Mouse (Mus musculus) liver, postnatal 0 days (tissue): ENCODE data around the gene Sptan1. TPM values are rescaled to one million over a fixed set of nuclear protein-coding genes. Genes with fewer than 3 reads are reported as not detected.

Experiments
- ATAC-seq: fragments of 200-750 bp; cut with Nextera tagmentation; 2 replicates; pipeline ENCODE4 v1.8.0; 2017; ENCODE audit warnings: mild to moderate bottlenecking, moderate library complexity
- DNase-seq: peaks from one replicate; pipeline ENCODE4 v3.0.0-alpha.2; 2016
- H3K27ac ChIP-seq: fragments of 300-500 bp; sonication (generic); 2 replicates; pipeline ENCODE4 v1.5.1; 2014; ENCODE audit warnings: antibody characterized with exemption, moderate library complexity, mild to moderate bottlenecking, low read depth
- H3K27me3 ChIP-seq: fragments of 300-500 bp; sonication (generic); 2 replicates; pipeline ENCODE4 v1.6.1; 2014; ENCODE audit warnings: low read length, control low read depth, mixed read lengths; ENCODE audit not compliant: insufficient read depth
- H3K36me3 ChIP-seq: fragments of 300-500 bp; sonication (generic); replicated peaks from 2 replicates; pipeline ENCODE4 v1.6.1; 2014; ENCODE audit warnings: mild to moderate bottlenecking, control low read depth, low read length, moderate library complexity, mixed read lengths; ENCODE audit not compliant: insufficient read depth
- H3K4me1 ChIP-seq: fragments of 300-500 bp; sonication (generic); 2 replicates; pipeline ENCODE4 v1.6.1; 2014; ENCODE audit warnings: antibody characterized with exemption, mild to moderate bottlenecking, control low read depth; ENCODE audit not compliant: insufficient read depth
- H3K4me2 ChIP-seq: fragments of 300-500 bp; sonication (generic); 2 replicates; pipeline ENCODE4 v1.6.1; 2014; ENCODE audit warnings: low read depth, mild to moderate bottlenecking, low read length, moderate library complexity, mixed read lengths
- H3K4me3 ChIP-seq: fragments of 300-500 bp; sonication (generic); 2 replicates; pipeline ENCODE4 v1.5.1; 2014; ENCODE audit warnings: low read depth, low read length
- H3K9ac ChIP-seq: fragments of 300-500 bp; sonication (generic); replicated peaks from 2 replicates; pipeline ENCODE4 v1.6.1; 2014; ENCODE audit warnings: mild to moderate bottlenecking, moderate library complexity
- H3K9me3 ChIP-seq: fragments of 300-500 bp; sonication (generic); 2 replicates; pipeline ENCODE4 v1.6.1; 2016; ENCODE audit warnings: mild to moderate bottlenecking, control low read depth, low read length, mixed read lengths
- CTCF ChIP-seq: sonication (generic); IDR thresholded peaks from 2 replicates; pipeline ENCODE4 v1.5.1; 2016; ENCODE audit warnings: antibody characterized with exemption, low read depth
- EP300 ChIP-seq: IDR thresholded peaks from 2 replicates; pipeline ENCODE4 v1.6.1; 2016; ENCODE audit warnings: antibody characterized with exemption, low read depth, mild to moderate bottlenecking
- WGBS: fragments of 180-500 bp; shearing (Covaris S2); extraction: QIAGEN DNeasy Blood & Tissue Kit; methylation state at CpG from one replicate; pipeline ENCODE4 v1.1.7; 2014; ENCODE audit not compliant: insufficient replicate concordance; 5-methylcytosine and 5-hydroxymethylcytosine counted together
- polyA plus RNA-seq: library from polyadenylated mRNA; unstranded; fragments of >200 nt; fragmentation: Nextera tagmentation; extraction: Ambion mirVana; gene quantifications from 2 replicates; pipeline ENCODE4 v1.2.1, GENCODE M21; 2015

Sptan1 gene
- 14.9 and 17.2 TPM in 2 replicates for polyA plus RNA-seq

GRCm38 (mm10) chr2:29965250-29965843 is at the start of gene Sptan1:
Sptan1 (plus strand) TSS chr2:29965560.
- peak within 1 kb of the TSS; percentile 78 for H3K4me3 ChIP-seq
- peak within 1 kb of the TSS; percentile 92 for H3K9ac ChIP-seq
- peak within 1 kb of the TSS; percentile 77 for H3K4me2 ChIP-seq
- H3K27ac ChIP-seq = peak within 1 kb of the TSS; percentile 81
- ATAC-seq (peak; percentile 97), DNase-seq (peak; percentile 94)
- under 1% methylated on average over 73 of the region's 82 CpGs for WGBS
- H3K9me3 ChIP-seq = no peaks in the 10 kb centered on the region
- H3K4me1 ChIP-seq = peaks cover 14% of the 10 kb centered on the region
- H3K27me3 ChIP-seq = peaks cover 9% of the 10 kb centered on the region
- H3K36me3 ChIP-seq = no peaks in the 10 kb centered on the region
- no peak for TF ChIP-seq EP300
- no peak for TF ChIP-seq CTCF

DNA sequence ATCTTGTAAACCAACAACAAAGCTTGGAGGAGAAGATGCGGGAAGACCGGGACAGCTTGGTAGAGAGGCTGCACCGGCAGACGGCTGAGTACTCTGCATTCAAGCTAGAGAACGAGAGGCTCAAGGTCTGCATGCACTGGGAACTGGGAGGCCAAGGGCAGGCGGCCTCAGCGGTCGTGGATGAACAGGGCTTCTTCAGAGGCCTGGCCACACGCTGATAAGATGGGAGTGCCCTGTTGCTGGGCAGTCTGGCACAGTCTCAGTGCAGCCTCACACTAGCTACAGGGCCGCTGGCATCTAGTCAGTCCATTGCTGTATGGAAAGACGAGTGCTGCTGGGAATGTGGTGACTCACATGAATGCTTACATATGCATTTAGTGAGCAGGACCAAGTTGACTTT is 47.7 kb upstream of the Sptan1 start:
- H3K4me1 ChIP-seq = 0 out of 2 replicates have a peak, but pooled peaks cover 3% of the 10 kb centered on the region
- TF ChIP-seq CTCF (no peak), EP300 (no peak)
- peaks cover 71% of the 10 kb centered on the region for H3K36me3 ChIP-seq
- H3K27me3 ChIP-seq = no peaks in the 10 kb centered on the region
- peak overlapping the region; percentile 45; the same call in 1 of the 2 replicates for H3K27ac ChIP-seq
- H3K4me3 ChIP-seq = no peak overlapping the region
- DNase-seq (peak; percentile 63), ATAC-seq (peak; percentile 94)
- no peaks in the 10 kb centered on the region for H3K9me3 ChIP-seq
- WGBS = 82% methylated on average over 11 of the region's 11 CpGs
- H3K4me2 ChIP-seq = peak overlapping the region; percentile 26; the same call in 1 of the 2 replicates
- no peak overlapping the region; the same call in 1 of the 2 replicates for H3K9ac ChIP-seq

DNA sequence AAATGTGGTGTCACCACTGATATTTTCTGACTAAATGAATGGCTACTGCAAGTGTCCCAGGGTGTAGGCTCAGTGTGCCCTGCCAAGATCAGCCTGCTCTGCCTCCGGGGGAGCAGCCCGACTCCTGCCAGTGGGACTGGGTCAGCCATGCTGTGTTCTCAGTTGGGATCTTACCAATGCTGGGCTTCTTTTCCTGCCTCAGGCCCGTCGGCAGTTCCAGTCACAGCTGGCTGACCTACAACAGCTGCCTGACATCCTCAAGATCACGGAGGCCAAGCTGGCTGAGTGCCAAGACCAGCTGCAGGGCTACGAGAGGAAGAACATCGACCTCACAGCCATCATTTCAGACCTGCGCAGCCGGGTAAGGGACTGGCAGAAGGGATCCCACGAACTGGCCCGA is 43.3 kb upstream of the Sptan1 start:
- Histone ChIP-seq H3K4me3 (no peak overlapping the region), H3K27ac (0 out of 2 replicates have a peak overlapping the region, but pooled peaks have one; percentile 29), H3K4me1 (0 out of 2 replicates have a peak, but pooled peaks cover 3% of the 10 kb centered on the region), H3K9ac (no peak overlapping the region), H3K36me3 (peaks cover 70% of the 10 kb centered on the region), H3K4me2 (no peak overlapping the region), H3K27me3 (no peaks in the 10 kb centered on the region), H3K9me3 (no peaks in the 10 kb centered on the region)
- peak; percentile 67 for DNase-seq
- TF ChIP-seq CTCF (no peak), EP300 (no peak)
- 60% methylated on average over 11 of the region's 11 CpGs for WGBS
- 0 out of 2 replicates have a peak, but pooled peaks have one; percentile 8 for ATAC-seq

- 81% methylated on average over 5 of the region's 5 CpGs for WGBS
- DNase-seq = no peak
- H3K9me3 ChIP-seq = no peaks in the 10 kb centered on the region
- peaks cover 76% of the 10 kb centered on the region for H3K36me3 ChIP-seq
- no peaks in the 10 kb centered on the region for H3K4me1 ChIP-seq
- no peak overlapping the region for H3K4me3 ChIP-seq
- no peak for TF ChIP-seq EP300
- no peak for TF ChIP-seq CTCF
- H3K27ac ChIP-seq = no peak overlapping the region
- no peak for ATAC-seq
- no peaks in the 10 kb centered on the region for H3K27me3 ChIP-seq
- no peak overlapping the region for H3K4me2 ChIP-seq
- no peak overlapping the region for H3K9ac ChIP-seq
Observed at GRCm38 (mm10) chr2:29926542-29926941, 38.8 kb upstream of the Sptan1 start.

DNA sequence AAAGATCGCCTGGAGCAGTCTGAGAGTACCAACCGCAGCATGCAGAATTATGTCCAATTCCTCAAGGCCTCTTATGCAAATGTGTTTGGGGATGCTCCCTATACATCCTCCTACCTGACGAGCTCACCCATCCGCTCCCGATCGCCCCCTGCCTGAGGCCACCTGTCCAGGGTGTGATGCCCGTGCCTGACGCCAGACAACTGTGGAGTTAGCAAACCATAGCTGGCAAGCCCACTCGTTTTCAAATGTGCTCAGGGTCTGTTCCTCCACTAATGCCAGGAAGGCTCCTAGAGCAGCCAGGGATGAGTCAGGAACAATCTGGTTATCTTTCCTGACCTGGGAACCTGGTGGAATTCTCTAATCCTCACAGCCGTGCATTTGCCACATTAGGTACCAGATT is 34.9 kb upstream of the Sptan1 start:
- TF ChIP-seq CTCF (no peak), EP300 (no peak)
- Histone ChIP-seq H3K27me3 (no peaks in the 10 kb centered on the region), H3K36me3 (peaks cover 43% of the 10 kb centered on the region)

DNA sequence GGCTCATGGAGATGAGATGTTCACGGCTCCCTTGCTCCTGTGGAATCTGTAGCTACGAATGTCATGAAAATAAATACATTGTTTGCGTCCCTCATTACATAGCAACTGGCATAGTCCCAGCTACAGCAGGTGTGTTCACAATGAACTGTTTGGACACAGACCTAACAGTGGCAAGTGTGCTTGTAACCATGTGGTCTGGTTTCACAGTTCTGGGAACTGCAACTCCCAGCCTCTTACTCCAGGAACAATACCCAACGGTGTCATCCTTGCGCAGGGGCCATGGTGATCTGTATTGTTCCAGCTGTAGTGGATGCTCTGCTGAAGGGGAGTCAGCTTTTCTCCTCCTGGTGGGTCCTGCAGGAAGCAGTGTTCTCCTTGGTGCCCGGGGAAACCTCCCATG is 34.2 kb upstream of the Sptan1 start:
- 87% methylated on average over 6 of the region's 6 CpGs for WGBS

More for the DNA sequence above, 34.9 kb upstream of the Sptan1 start:
- Histone ChIP-seq H3K4me1 (no peaks in the 10 kb centered on the region), H3K4me3 (no peak overlapping the region), H3K9me3 (no peaks in the 10 kb centered on the region), H3K4me2 (no peak overlapping the region), H3K27ac (no peak overlapping the region), H3K9ac (no peak overlapping the region)
- 85% methylated on average over 10 of the region's 10 CpGs for WGBS
- DNase-seq (no peak), ATAC-seq (no peak)

More for the DNA sequence above, 34.2 kb upstream of the Sptan1 start:
- Histone ChIP-seq H3K36me3 (peaks cover 37% of the 10 kb centered on the region), H3K4me1 (peaks cover 5% of the 10 kb centered on the region), H3K4me3 (no peak overlapping the region), H3K4me2 (no peak overlapping the region), H3K9ac (no peak overlapping the region), H3K27me3 (no peaks in the 10 kb centered on the region), H3K27ac (no peak overlapping the region), H3K9me3 (no peaks in the 10 kb centered on the region)
- no peak for TF ChIP-seq CTCF
- no peak for TF ChIP-seq EP300
- ATAC-seq (no peak), DNase-seq (no peak)
